ENCODE assay signal across 12 mouse cellular contexts in genomic region chr12:34231621-34232150, GRCm38 (mm10).
DNase-seq lines count a peak whose midpoint lies in the region; TF ChIP-seq lines count a peak whose summit lies in the region.
"Had no signal": no experiment of that assay in that cellular context is flagged by ENCODE, and none has a peak within 500 bp of the region (broad histone marks: within the 10 kb centered on the region; RNA-seq: fewer than 3 reads in every experiment).

No protein-coding gene starts in this region.

- peak; percentile 16 for DNase-seq in layer of hippocampus, adult 11-12 months (ENCODE audit: low spot score)
- no peak for DNase-seq in layer of hippocampus, postnatal 25 days (ENCODE audit: extremely low spot score in 1 of 2, low spot score in 1 of 2)
- peak; percentile 84 for DNase-seq in NIH3T3 (ENCODE audit: low read depth)
- DNase-seq in brain, adult 2 months (ENCODE audit: low read depth, low spot score), result peak; percentile 42
- peak; percentile 28 to 67 for DNase-seq in layer of hippocampus, adult 2 months (ENCODE audit: low spot score in 2 of 2)
- no peak for DNase-seq in c-Kit-positive CD71-positive TER-119-positive erythroid progenitor cells, embryonic 14.5 days (ENCODE audit: low spot score)
- DNase-seq in thymus, postnatal 14 days, result no peak
- DNase-seq: adrenal gland, adult 8-10 months; cerebellum, adult 11-12 months; embryo, embryonic 11 days had no signal

- TF ChIP-seq CTCF in layer of hippocampus, adult 2 months (conservative IDR thresholded peaks at IDR 0.05), result no peak

- no peak overlapping the region for H3K4me3 ChIP-seq in layer of hippocampus, adult 2 months

- no peak overlapping the region for H3K27ac ChIP-seq in layer of hippocampus, adult 2 months
- H3K27ac ChIP-seq: kidney, postnatal 0 days; macrophage had no signal

Comparison
In these comparisons a context has a peak if more than half of its experiments do, and no peak if none do; other contexts are left out.
1. DNase-seq: peak in layer of hippocampus, adult 11-12 months (single experiment), NIH3T3 (single experiment), brain, adult 2 months (single experiment) and layer of hippocampus, adult 2 months (2 of 2); none in layer of hippocampus, postnatal 25 days (0 of 2), c-Kit-positive CD71-positive TER-119-positive erythroid progenitor cells, embryonic 14.5 days (single experiment) and thymus, postnatal 14 days (single experiment).